Mouse (Mus musculus): ENCODE data around the gene Hsp90aa1.
"Not testable (repeated sequence)": the region's sequence is repeated elsewhere in the genome, so short reads cannot be mapped to it uniquely, and the experiment has no call there.

The Hsp90aa1 gene

DNA sequence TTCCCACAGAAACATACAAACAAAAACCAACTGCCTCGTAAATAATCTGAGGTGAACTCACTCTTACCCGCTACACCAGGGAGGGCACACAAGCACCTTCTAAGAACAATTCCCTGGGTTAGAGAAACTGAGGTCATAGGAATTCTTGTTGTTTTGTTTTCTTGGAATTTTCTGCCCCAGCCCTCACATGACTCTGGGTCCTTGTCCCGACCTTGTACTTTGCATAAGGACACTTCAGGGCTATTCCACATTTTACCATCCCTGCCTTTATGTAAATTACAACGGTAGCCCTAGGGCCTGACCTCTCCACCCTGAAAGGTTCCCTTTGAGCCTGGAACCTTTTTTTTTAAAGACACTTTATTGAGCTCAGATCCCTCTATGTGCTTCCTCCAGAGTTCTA lies at the start of gene Hsp90aa1:
Gene Hsp90aa1, minus strand, starts transcription at position 173 of the 400 bp plus-strand sequence.
- DNase-seq (ENCODE audit: low read depth, low spot score): no peak

DNA sequence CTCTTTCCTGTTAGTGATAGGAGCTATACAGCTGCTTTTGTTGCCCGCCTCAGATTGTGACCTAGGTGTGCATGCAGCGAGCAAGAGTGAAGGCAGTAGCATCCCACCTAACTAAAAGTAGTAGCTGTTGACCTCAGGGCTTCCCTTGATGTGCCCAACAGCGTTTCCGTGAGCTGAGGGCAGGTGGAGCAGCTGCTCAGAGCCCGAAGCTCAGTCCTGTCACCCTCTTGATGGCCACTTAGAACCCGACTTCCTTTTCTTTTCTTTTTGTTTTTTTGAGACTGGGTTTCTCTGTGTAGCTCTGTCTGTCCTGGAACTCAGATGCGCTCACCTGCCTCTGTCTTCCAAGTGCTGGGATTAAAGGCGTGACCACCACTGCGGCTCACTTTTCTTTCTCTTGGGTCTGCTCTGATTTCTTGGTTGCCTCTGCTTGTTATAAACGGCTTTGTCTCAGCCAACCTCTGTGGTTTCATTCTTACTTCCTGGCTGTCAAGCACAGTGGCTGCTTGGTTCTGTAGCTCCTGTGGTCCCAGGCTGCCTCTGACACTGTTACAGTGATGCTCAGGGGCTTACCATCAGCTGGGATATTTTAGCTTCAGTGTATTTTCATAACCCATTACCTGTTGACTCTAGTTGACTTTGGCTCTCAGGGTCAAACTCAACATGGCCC lies 48.4 kb upstream of the Hsp90aa1 start:
- no peak for DNase-seq (ENCODE audit: low read depth, low spot score)

DNA sequence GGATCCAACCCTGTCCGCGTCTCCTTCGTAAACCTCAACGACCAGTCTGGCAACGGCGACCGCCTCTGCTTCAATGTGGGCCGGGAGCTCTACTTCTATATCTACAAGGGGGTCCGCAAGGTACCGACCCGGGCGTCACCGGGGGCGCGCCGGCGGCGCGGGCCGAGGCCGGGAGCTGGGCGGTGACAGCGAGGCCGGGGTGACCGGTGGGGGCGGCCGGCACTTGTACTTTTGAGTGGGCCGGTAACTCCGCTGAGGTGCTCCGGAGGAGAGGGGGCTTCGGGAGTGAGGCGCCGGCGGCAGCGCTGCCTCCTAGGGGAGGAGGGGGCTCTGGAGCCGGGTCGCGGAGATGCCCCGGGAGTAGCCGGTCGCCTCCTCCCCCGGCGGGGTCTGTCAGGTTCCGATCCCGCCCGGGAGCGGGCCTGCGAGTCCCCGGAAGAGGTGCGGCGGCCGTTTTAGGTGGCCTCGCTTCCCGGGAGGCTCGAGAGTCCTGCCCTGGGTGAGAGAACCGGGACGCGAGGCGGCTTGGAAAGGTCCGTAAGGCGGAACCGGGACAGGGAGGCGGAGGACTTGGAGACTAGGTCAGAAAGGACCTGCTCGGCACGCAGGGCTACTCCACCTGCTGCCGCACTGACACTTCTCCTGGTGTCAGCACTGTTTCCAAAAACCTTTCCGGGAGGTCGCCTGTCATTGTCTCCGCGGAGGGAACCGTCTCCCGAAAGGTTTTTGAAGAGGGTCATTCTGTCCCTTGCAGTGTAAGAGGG lies 35.8 kb upstream of the Hsp90aa1 start:
- no peak for DNase-seq (ENCODE audit: low read depth, low spot score)

DNA sequence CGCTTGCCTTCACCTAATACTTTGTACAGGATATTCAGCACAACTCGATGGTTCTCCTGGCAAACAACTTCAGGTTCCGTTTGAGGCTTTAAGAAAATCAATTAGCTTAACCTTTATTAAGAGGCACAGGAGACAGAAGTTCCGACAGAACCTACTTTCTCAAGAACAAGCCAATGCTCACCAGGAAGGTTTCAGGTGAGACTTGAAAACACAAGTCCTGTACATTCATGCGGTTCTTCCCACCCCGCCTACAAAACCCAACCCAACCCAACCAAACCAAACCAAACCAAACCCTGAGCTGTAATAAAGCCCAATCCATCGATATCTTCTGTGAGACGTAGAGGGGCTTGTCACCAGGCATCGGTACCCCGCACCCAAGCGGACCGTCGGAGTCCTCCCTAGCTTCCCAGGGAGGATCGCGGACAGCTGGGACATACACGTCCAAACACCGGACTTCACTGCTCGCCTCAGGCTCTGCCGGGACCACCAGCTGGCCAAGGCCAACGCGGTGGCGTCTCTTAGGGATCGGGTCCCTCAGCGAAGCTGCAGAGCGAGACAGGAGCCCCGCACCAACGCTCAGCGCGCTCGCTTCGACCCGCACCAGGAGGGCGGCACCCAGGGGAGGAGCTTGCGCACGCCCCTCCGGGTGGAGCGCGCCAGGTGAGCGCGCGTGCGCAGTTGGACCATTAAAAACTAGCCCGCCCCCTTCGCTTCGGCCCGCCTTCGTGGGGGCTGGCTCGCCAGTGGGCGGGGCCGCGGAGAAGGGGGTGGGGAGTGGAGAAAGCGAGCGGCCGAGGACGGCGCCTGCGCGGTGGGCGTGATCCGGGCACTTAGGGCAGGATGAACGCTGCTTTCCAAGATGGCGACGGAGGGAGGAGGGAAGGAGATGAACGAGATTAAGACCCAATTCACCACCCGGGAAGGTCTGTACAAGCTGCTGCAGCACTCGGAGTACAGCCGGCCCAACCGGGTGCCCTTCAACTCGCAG lies 34.9 kb upstream of the Hsp90aa1 start, which contains the start of gene Wdr20:
Gene Wdr20, plus strand, starts transcription at position 775 of the 988 bp plus-strand sequence.
- peak; percentile 89 for DNase-seq (ENCODE audit: low read depth, low spot score)

DNA sequence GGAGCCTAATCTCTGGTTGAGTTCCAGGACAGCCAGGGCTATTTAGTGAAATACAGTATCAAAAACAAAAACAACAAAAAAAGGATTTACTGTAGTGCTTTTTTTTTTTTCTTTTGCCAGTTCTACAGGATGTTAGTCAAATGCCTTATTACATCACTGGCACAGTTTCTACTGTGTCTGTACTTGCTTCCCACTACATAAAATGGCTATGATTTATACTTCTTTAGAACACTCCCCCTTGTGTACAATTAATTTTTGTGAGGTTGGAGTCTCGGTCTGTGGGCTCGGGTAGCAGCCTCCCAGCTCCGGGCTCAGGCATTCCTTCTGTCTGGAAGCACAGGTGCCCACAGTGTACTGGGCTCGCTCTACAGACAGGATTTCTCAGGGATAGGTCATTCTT lies 34.1 kb upstream of the Hsp90aa1 start:
- DNase-seq (ENCODE audit: low read depth, low spot score): no peak

DNA sequence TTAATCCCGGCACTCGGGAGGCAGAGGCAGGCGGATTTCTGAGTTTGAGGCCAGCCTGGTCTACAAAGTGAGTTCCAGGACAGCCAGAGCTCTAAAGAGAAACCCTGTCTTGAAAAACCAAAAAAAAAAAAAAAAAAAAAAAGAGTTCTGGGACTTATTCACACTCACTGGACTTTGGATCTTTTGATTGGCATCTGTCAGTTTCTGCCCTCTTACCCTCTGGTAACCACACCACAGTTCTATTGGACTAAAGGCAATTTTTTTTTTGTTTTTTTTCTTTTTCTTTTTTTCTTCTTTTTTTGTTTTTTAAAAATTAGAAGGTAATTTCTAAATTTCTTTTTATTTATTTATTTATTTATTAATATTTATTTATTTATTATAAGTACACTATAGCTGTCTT lies 30.7 kb upstream of the Hsp90aa1 start:
- DNase-seq (ENCODE audit: low read depth, low spot score): not testable (repeated sequence)

DNA sequence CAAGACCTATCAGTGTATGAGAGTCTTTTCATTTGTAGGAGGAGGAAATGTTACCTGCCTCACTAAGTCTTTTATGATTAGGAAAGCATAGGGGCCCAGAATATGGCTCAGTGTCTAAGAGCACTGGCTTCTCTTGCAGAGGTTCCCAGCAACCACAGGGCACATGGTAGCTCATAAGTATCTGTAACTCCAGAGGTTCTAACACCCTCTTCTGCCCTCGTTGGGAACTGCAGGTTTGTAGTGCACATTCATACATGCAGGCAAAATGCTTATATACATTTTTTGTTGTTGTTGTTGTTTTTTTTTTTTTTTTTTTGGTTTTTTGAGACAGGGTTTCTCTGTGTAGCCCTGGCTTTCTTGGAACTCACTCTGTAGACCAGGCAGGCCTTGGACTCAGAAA lies 23.9 kb upstream of the Hsp90aa1 start:
- DNase-seq (ENCODE audit: low read depth, low spot score): no peak

DNA sequence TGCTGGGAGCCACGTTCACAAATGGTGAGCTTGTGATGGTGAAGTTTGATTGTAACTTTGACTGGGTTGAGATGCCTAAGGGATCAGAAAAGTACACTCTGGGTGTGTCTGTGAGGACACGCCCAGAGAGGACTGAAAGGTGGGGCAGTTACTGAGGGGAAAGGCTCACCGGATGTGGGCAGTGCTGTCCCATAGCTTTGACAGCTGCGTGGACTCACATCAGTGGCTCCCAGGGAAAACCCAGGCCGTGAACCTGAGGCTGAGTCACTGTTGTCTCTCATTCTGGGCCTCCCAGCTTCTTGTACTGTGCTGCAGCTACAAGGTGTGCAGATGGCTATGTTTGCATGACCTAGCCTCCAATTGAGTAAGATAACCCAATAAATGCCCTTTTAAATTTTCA lies 23.0 kb upstream of the Hsp90aa1 start:
- no peak for DNase-seq (ENCODE audit: low read depth, low spot score)

DNA sequence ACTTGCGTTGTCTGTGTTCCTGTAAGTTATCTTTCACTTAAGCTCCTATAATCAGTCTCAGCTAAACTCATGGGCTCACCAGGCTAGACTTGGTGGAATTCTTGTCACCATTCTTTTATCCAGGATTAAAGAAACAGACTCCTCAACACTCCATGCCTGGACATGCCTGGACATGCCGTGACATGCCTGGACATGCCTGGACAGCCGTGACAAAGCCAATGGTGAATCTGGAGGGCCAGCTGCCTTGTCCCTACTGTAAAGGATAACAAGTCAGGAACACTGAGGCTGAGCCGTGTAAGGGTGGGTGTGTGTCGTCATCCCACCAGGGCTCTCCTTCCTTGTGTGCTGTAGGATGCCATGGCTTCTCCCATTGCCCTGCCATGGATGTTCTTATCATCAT lies 22.5 kb upstream of the Hsp90aa1 start:
- no peak for DNase-seq (ENCODE audit: low read depth, low spot score)

DNA sequence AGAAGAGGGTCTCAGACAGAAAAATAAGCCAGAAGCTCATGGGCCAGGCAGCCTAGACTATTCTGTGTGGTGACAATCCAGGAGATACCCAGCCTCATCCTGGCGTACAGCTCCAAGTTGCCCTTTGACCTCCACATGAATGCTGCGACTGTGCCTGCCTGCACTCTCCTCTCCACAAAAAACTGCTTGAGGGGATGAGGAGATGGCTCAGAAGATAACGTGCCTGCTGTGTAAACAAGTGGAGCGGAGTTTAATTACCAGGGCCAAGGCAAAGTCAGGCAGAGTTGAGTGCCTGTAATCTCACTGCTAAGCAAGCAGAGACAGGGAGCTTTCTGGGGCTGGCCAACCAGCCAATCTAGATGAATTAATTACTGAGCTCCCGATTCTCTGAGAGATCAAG lies 13.5 kb upstream of the Hsp90aa1 start:
- DNase-seq (ENCODE audit: low read depth, low spot score): no peak

DNA sequence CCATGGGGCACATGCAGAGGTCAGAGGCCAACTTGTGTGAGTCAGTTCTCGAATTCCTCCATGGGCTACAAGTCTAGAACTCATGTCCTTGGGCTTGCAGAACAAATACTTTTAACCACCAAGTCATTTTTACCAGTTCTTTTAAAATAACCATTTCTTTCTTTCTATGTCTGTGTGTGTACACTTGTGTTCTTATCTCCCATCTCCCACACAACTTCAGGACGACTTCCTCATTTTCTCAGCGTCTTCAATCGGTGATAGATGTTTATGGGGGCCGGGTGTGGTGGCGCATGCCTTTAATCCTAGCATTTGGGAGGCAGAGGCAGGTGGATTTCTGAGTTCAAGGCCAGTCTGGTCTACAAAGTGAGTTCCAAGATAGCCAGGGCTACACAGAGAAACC lies 11.7 kb upstream of the Hsp90aa1 start:
- DNase-seq (ENCODE audit: low read depth, low spot score): no peak

DNA sequence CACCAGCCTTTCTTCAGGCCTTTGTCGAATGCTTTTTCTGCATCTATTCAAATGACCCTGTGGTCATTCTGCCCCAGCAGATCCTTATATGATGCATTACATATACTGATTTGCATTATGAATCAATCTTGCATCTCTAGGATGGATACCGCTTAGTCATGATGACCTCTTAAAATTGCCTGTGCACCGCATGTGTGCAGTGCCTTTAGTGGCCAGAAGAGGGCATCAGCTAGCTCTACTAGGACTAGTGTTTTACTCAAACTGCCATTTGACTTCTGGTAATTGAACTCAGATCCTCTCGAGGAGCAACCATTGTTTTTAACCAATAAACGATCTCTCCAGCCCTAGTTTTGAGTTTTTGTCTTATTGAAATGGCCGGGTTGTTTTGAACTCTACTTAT lies 11.3 kb upstream of the Hsp90aa1 start:
- DNase-seq (ENCODE audit: low read depth, low spot score): no peak

DNA sequence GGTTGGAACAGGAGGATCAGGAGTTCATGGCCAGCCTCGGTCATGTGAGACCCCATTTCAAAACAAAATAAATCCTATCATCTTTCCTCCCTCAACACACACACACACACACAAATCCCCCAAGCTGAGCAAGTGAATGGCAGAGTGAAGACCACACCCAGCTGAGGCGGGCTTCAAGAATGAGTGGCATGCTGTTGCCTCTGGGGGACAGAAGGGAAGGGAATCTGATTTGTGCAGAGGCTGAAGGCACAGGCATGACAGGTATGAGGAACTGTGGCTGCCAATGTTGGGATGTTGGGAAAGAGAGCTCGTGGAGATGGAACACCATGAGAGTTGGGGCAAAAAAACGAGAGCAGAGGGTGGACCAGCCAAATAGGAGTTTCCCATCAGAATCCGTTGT lies 8.7 kb upstream of the Hsp90aa1 start:
- DNase-seq (ENCODE audit: low read depth, low spot score): no peak

DNA sequence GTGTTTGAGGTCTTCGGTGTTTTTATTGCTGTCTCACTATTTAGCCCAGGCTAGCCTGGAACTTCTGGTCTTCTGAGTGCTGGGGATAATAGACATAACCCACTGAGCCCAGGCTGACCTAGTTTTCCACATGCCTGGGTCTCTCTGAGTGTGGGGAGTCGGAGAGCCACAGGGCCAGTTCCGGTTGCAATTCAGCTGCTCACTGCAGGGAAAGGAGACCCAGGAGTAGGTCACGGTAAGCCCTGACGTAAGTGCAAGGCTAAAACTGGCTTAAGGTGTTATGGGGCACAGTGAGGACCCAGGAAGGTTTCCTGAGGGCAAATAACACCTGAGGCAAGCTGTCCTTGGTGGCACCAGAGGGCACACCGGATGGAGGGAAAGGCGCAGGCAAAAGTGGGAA lies 4.9 kb upstream of the Hsp90aa1 start:
- DNase-seq (ENCODE audit: low read depth, low spot score): no peak

DNA sequence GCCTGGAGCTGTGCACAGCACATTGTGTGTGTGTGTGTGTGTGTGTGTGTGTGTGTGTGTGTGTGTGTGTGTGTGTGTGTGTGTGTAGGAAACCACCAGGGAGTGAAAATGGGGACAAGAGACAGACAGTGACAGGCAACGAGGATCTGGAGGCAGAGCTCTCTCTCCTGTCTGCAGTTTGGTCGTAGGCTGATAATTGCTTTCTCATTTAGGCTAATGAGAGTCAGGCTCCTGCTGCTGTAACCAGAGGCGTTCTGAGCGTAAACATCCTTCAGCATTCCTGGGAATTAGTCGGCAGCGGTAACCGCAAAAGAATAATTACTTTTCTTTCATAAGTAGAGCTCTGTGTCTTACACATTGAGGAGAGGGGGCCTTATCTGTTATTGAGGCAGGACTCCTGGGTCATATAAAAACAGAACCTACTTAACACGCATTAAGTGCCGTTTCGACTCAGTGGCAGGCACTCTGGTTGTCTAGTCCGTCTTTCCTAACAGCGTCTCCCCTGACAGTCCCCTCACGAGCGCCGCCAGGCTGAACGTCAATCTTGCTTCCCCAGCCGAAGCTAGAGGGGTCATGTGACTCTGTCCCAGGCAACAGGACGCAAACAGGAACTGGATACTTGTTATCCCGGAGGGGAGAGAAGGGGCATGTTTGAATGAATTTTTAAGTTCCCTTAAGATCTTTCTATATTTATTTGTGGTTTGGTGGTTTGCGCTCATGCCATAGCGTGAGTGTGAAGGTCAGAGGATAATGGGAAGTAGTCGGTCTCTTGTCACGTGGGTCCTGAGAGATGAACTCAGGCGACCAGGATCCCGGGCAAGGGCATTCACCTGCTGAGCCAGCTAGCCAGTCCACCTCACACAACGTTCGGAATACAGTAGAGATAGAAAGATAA lies 4.1 kb upstream of the Hsp90aa1 start:
- DNase-seq (ENCODE audit: low read depth, low spot score): no peak

DNA sequence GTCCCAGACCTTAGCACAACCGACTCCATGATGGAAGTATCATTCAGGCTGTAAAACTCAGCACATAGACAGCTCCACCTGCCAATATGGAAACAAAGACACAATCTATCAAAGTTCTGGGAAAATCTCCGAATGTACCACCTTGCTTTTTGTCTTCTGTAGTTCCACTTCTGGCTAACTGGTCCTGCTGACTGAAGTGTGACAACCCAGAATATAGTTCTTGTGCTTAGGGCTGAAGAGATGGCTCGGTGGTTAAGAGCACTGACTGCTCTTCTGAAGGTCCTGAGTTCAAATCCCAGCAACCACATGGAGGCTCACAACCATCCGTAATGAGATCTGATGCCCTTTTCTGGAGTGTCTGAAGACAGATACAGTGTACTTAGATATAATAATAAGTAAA lies 2.9 kb upstream of the Hsp90aa1 start:
- not testable (repeated sequence) for DNase-seq (ENCODE audit: low read depth, low spot score)

DNA sequence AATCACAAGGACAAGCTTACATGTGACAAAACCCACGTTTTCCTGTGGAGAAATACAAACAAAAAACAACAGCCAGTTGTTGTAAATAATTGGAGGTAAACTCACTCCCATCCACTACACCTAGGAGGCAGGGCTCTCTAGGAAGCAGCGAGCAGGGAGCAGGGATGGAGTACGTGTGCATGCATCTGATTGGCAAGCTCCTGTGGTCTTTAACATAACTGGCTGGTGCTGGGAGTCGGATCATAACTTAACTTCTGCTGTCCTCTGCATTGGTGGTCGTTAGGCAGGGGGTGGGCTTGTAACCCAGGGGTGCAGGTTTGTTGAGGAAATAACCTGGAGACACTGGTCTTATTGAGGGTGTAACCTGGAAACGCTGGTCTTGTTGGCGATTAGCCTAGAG lies 1.2 kb upstream of the Hsp90aa1 start:
- no peak for DNase-seq (ENCODE audit: low read depth, low spot score)

DNA sequence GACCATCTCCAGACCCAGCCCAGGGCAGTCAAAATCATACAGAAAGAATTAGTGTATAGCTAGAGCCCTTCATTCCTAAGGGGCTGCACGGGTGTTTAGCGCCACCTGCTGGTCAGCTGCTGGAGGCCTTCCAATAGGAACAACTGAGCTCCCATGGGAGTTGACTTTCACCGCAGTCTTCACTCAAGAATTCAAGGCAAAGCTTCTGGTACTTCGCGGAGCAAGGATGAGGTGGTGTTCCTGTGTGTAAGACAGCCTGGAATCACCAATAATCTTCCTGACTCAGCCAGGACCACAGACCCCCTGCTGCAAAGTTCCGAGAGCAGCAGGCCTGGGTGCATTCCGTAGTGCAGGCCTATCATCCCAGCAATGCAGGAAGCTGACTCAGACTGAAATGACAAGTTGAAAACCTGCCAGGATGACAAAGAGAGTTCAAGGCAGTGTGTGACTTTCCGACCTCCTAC lies 512 bp upstream of the Hsp90aa1 start:
- DNase-seq (ENCODE audit: low read depth, low spot score): peak; percentile 46

DNA sequence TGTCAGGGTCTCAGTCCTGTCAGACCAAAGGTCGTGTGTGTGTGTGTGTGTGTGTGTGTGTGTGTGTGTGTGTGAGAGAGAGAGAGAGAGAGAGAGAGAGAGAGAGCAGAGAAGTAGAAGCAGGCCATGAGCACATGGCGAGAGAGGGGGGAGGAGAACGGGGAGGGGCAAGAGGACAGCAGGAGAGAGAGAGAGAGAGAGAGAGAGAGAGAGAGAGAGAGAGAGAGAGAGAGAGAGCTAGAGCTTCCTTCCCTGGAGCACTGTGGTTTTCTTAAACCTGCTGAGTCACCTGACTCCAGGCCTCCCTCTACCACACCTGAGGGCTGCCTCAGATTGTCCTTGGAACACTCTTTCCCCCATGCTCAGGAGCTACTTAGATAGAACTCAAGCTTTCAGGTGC lies 1.2 kb downstream of the Hsp90aa1 start:
- DNase-seq (ENCODE audit: low read depth, low spot score): not testable (repeated sequence)

DNA sequence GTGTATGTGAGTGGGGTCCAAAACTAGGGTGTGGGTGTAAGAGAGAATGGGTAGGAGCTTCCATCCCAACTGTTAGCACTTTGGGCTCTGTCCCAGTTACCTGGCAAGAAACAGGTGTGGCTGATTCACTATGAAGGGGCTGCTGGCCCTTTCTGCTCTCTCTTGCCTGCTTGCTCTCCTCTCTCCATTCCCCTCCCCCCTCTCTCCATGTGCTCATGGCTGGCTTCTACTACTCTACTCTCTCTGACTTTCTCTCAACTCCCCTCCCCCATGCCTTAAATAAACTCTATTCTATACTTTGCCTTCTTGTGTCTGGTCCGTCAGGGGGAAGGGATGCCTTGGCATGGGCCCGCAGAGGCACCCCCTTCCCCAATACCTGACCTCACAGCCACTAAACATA lies 1.8 kb downstream of the Hsp90aa1 start:
- no peak for DNase-seq (ENCODE audit: low read depth, low spot score)

DNA sequence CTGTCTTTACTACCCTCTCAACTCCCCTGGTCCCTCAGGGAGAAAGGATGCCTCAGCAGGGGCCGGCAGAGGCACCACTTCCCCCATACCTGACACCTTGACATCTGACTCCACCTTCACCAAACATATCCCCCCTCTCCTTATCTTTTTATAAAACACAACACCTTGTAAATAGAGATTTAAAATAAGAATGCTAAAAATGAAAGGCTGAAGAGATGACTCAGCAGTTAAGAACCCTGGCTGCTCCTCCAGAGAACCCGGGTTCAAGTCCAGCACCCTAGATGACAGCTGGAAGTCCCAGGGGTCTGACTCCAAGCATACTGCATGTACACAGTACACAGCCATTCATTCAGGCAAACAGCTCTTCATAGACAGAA lies 3.4 kb downstream of the Hsp90aa1 start:
- no peak for DNase-seq (ENCODE audit: low read depth, low spot score)
